Mouse (Mus musculus) cerebellum, adult 11 months (tissue): ENCODE data around the gene Zkscan3.
A peak's percentile ranks its signal among the peaks of the same experiment; 100 is the strongest.

Source experiments
- DNase-seq: peaks from one replicate; pipeline ENCODE4 v3.0.0; 2022

Zkscan3 gene

GRCm38 (mm10) chr13:21402287-21402846 lies at the start of gene Zkscan3:
Gene Zkscan3 (minus strand): TSS chr13:21402755.
- DNase-seq: peak; percentile 77

DNA sequence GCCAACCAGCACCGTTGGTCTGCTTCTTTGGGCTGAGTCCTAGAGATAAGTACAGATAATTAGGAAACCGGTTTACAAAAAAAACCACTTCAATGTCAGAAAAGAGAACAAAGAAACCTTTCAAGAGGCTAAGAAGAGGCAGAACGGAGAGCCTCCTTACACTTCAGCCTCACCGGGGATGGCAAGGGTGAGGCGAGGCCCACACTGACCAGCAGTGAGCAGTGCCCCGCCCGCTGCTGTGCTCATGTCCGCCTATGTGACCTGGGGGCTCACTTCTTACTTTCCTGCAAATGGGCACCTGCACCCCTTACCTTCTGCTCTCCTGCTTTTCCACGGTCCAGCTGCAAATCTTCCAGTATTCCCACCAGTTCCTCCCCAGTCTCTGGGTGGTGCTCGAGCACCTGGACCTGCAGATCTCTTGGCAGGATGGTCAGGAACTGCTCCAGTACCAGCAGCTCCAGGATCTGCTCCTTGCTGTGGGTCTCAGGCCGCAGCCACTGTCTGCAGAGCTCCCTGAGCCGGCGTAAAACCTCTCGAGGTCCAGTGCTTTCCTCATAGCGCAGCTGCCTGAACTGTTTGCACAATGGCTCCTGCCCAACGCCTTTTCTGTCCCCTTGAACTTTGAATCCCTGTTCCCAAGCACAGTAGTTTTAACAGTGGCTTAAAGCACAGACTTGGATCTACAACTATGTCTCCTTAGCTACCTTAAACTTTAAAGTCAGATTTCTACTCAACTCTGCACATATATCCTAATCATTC lies 45.5 kb upstream of the Zkscan3 start:
- DNase-seq: no peak

- no peak for DNase-seq
Measured at GRCm38 (mm10) chr13:21446796-21447195, 44.2 kb upstream of the Zkscan3 start.

GRCm38 (mm10) chr13:21441207-21441572 lies 38.6 kb upstream of the Zkscan3 start:
- DNase-seq: no peak

GRCm38 (mm10) chr13:21440503-21441206 lies 38.1 kb upstream of the Zkscan3 start, which contains the start of gene Pgbd1:
Gene Pgbd1 (minus strand): TSS chr13:21441058.
- peak; percentile 74 for DNase-seq

GRCm38 (mm10) chr13:21435476-21435875 lies 32.9 kb upstream of the Zkscan3 start:
- no peak for DNase-seq

DNA sequence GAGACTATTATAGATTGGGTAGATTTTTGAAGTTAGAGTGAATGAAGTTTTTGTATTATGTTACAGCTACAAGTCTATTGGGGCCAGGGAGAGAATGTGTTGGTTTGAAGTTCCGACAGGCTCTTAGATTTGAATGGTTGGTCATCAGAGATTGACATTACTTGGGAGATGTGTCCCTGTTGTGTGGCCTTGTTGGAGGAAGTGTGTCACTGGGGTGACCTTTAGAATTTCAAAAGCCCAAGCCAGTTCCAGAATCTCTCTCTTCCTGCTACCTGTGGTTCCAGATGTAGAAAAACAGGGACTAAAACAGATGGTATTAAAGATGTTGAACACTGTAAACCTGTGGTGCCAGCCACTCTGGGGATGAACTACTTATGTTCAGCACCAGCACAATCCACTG lies 25.1 kb upstream of the Zkscan3 start:
- no peak for DNase-seq

- no peak for DNase-seq
Measured at GRCm38 (mm10) chr13:21423301-21423700, 20.7 kb upstream of the Zkscan3 start.

GRCm38 (mm10) chr13:21418865-21419264 lies 16.3 kb upstream of the Zkscan3 start:
- DNase-seq: no peak

- no peak for DNase-seq
Measured at GRCm38 (mm10) chr13:21417298-21418010, 14.9 kb upstream of the Zkscan3 start.

DNA sequence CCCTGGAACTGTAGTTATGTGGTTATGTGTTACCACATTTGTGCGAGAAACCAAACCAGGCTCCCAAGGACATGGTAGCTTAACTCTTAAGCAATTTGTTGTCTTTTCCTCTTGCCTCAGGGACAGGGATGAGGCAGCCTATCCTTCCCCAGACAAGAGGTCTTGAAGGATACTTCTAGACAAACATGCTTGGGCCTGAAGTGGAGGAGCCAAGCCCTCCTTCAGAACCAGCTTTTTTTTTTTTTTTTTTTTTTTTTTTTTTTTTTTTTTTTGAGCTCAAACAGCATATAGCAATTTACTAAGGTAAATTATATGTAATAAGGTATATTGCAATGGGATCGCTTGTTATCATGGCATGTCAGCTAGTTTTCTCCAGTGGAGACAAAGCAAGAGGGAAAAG lies 13.2 kb upstream of the Zkscan3 start:
- no peak for DNase-seq

GRCm38 (mm10) chr13:21415266-21415665 lies 12.7 kb upstream of the Zkscan3 start:
- no peak for DNase-seq

DNA sequence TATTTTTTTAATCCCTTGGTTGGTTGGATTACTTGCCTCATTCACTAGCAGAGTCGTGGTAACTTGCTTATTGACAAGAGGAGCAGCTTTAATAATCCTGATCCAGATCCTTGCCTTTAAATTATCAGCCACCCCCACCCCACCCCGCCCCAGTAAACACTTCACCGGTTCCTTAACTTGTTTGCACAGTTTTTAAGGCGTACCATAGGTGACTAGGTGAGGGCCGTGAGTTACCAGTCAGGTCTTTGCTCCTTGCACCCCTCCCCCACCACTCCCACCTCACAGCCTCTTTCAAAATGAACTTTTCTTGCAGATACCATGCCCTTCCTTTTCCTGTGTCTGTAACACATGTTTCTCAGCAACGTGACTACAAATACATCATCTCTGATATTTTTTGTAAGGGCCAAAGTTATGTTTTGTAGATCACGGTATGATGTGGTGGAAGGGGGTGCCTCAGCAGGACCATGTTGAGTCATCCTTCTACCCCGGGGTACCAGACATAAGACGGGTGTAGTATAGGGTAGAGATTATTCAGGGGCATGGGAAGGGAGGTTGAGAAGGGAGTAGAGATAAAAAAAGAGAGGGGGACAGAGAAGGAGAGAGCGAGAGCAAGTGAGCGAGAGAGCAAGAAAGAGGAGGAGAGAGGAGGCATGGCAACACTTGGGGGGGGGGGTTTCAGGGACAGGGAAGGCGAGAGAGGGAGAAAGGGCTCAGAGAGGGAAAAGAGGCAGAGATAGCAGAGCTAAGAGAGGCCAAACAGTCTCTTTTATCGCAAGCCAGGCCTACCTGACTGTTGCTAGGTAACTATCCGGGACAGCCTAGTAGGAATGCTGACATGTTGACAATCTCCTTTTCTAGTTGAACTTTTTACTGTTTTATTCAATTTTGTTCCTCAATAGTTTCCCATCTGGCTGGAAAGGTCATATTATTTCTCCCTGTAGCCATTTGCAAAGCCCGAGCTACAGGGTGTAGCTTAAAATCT lies 12.0 kb upstream of the Zkscan3 start:
- no peak for DNase-seq

- no peak for DNase-seq
Measured at GRCm38 (mm10) chr13:21408805-21409459, 6.4 kb upstream of the Zkscan3 start.

GRCm38 (mm10) chr13:21407969-21408804 lies 5.6 kb upstream of the Zkscan3 start:
- peak; percentile 79 for DNase-seq

DNA sequence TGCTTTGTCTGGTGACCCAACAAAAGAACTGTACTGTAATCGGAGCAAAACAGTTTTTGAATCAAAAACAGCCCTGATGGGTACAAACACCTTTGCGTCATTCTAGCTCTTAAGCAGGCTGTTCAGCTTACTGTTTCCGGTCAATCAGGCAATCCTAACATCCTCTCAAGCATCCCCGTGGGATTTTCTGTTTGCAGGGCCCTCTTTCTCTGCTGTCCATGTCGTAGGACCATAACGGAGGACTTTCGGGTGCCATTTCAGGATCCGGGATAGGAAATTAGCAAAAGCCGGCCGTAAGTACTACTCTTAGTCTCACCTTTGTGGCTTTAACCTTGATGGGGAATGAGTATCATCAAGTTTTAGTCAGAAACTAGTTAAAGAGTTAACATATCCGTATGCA lies 4.8 kb upstream of the Zkscan3 start:
- DNase-seq: no peak

- no peak for DNase-seq
Measured at GRCm38 (mm10) chr13:21402848-21403247, 293 bp upstream of the Zkscan3 start.

GRCm38 (mm10) chr13:21401636-21402286 lies 794 bp downstream of the Zkscan3 start:
- no peak for DNase-seq

DNA sequence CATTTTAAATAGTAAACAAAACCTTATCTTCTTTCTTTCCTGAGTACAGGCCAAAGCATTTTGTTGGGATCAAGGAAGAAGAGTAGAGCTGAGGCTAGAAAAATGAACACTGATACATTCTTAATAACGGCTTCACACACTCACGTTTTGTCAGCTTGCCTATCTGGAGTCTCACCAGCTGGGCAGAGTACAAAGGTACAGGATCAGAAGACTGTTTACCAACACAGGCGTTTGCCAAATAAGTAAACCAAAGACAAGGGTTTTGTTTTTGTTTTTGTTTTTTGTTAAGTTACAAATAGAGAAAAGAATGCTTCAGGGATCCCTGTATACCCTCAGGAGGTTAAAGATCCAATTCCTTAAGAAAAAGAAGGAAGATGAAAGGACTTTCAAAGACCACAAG lies 1.4 kb downstream of the Zkscan3 start:
- no peak for DNase-seq

GRCm38 (mm10) chr13:21397486-21397885 lies 5.1 kb downstream of the Zkscan3 start:
- DNase-seq: no peak
